Mouse (Mus musculus): ENCODE results near the gene Camk2b.
"Not testable (repeated sequence)": the region's sequence is repeated elsewhere in the genome, so short reads cannot be mapped to it uniquely, and the experiment has no call there.

The Camk2b gene

GRCm38 (mm10) chr11:6015011-6015431, 51.1 kb downstream of the Camk2b start:
- no peak for DNase-seq (ENCODE audit: low read depth)

- DNase-seq (ENCODE audit: low read depth): no peak
These were observed 52.8 kb downstream of the Camk2b start for GRCm38 (mm10) chr11:6013359-6013758.

- DNase-seq (ENCODE audit: low read depth): no peak
These were observed 54.3 kb downstream of the Camk2b start for GRCm38 (mm10) chr11:6011879-6012278.

- DNase-seq (ENCODE audit: low read depth): not testable (repeated sequence)
These were observed 55.2 kb downstream of the Camk2b start for GRCm38 (mm10) chr11:6010751-6011482.

GRCm38 (mm10) chr11:6007779-6008128, 58.4 kb downstream of the Camk2b start:
- not testable (repeated sequence) for DNase-seq (ENCODE audit: low read depth)

- not testable (repeated sequence) for DNase-seq (ENCODE audit: low read depth)
These were observed 59.0 kb downstream of the Camk2b start for GRCm38 (mm10) chr11:6007010-6007778.

GRCm38 (mm10) chr11:6006351-6007009, 59.7 kb downstream of the Camk2b start:
- peak; percentile 40 for DNase-seq (ENCODE audit: low read depth)

- DNase-seq (ENCODE audit: low read depth): not testable (repeated sequence)
These were observed 60.7 kb downstream of the Camk2b start for GRCm38 (mm10) chr11:6005374-6006043.

GRCm38 (mm10) chr11:6003046-6003639, 63.0 kb downstream of the Camk2b start:
- no peak for DNase-seq (ENCODE audit: low read depth)

GRCm38 (mm10) chr11:6001981-6002649, 64.0 kb downstream of the Camk2b start:
- peak; percentile 58 for DNase-seq (ENCODE audit: low read depth)

- DNase-seq (ENCODE audit: low read depth): no peak
These were observed 65.0 kb downstream of the Camk2b start for GRCm38 (mm10) chr11:6000961-6001682.

- peak; percentile 95 for DNase-seq (ENCODE audit: low read depth)
These were observed 66.1 kb downstream of the Camk2b start for GRCm38 (mm10) chr11:5999832-6000771.

GRCm38 (mm10) chr11:5998472-5998871, 67.7 kb downstream of the Camk2b start:
- DNase-seq (ENCODE audit: low read depth): no peak

- DNase-seq (ENCODE audit: low read depth): peak; percentile 94
These were observed 70.2 kb downstream of the Camk2b start for GRCm38 (mm10) chr11:5995989-5996388.

GRCm38 (mm10) chr11:5994880-5995279, 71.3 kb downstream of the Camk2b start:
- DNase-seq (ENCODE audit: low read depth): no peak

GRCm38 (mm10) chr11:5994212-5994611, 72.0 kb downstream of the Camk2b start:
- DNase-seq (ENCODE audit: low read depth): no peak

- peak; percentile 87 for DNase-seq (ENCODE audit: low read depth)
These were observed 75.3 kb downstream of the Camk2b start for GRCm38 (mm10) chr11:5990910-5991309.

- DNase-seq (ENCODE audit: low read depth): no peak
These were observed 76.1 kb downstream of the Camk2b start for GRCm38 (mm10) chr11:5989954-5990593.

GRCm38 (mm10) chr11:5988126-5988525, 78.0 kb downstream of the Camk2b start:
- DNase-seq (ENCODE audit: low read depth): no peak
